In the genomic region with DNA sequence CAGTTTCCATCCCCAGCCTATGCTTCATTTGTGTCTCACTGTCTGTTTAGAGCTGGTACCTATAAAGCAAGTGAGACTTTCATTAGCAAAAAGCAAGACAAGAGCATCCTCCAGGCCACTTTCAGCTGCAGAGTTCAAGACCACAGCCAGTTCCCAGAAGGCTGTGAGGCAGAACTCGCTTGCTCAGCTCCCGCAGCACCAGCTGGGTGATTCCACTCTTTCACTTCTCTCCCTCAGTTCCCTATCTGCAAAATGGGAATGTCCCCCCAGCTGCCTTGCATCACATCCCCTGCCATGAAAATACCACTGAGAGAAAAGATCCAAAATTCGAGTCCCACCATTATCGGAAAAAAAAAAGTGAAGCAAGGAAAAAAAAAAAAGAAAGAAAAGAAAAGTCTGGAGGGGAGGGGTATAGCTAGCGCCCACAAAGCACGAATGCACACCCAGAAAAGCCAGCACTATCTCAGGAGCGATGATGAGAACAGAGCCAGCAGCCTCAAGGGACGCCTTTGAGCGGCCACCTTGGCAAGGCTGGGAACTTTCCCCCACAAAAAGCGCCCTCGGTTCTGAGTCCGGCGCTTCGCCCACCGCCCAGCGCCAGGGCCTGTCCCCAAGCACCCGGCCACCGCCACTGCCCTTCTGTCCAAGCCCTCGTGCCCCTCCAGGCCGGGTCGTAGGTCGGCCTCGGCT, we compare ENCODE assay signal across 7 mouse cellular contexts. TPM values are rescaled to one million over a fixed set of nuclear protein-coding genes. Genes with fewer than 3 reads are reported as not detected.
DNase-seq lines count a peak whose midpoint lies in the region; ATAC-seq and TF ChIP-seq lines count a peak whose summit lies in the region.

No protein-coding gene starts in this region.

- TF ChIP-seq POLR2A in lung, adult 2 months (IDR thresholded peaks at IDR 0.05; ENCODE audit: borderline replicate concordance, extremely low read depth, low read depth, low read length): no peak

- H3K4me2 ChIP-seq in embryonic facial prominence, embryonic 14.5 days (ENCODE audit: low read depth, low read length): peak overlapping the region; percentile 98
- peak overlapping the region; percentile 65 for H3K4me2 ChIP-seq in hindbrain, embryonic 16.5 days (ENCODE audit: low read length)

- peak overlapping the region; percentile 79; the same call in 1 of the 2 replicates for H3K27ac ChIP-seq in embryonic facial prominence, embryonic 14.5 days (replicated peaks; ENCODE audit: low read depth, low read length)
- peak overlapping the region; percentile 91 for H3K27ac ChIP-seq in hindbrain, embryonic 16.5 days (ENCODE audit: low read depth, low read length)

- peak overlapping the region; percentile 88 for H3K4me3 ChIP-seq in lung, adult 2 months (replicated peaks; ENCODE audit: extremely low read depth, low read depth, low read length)
- H3K4me3 ChIP-seq in embryonic facial prominence, embryonic 14.5 days (ENCODE audit: low read depth, low read length): peak overlapping the region; percentile 80
- H3K4me3 ChIP-seq in hindbrain, embryonic 16.5 days (ENCODE audit: low read length): peak overlapping the region; percentile 92
- H3K4me3 ChIP-seq in megakaryocyte, embryonic 14.5 days (replicated peaks): peak overlapping the region; percentile 99

- no peaks in the 10 kb centered on the region for H3K36me3 ChIP-seq in embryonic facial prominence, embryonic 14.5 days (ENCODE audit: control insufficient read depth, insufficient read depth, low read length)
- H3K36me3 ChIP-seq in hindbrain, embryonic 16.5 days (ENCODE audit: control insufficient read depth, insufficient read depth, low read length): no peaks in the 10 kb centered on the region
- H3K36me3 ChIP-seq in megakaryocyte, embryonic 14.5 days (replicated peaks; ENCODE audit: low read length): peaks cover 6% of the 10 kb centered on the region

- ATAC-seq in embryonic facial prominence, embryonic 14.5 days (ENCODE audit: low read depth): no peak
- peak; percentile 22 for ATAC-seq in hindbrain, embryonic 16.5 days

- 3% methylated on average over 23 of the region's 23 CpGs for WGBS in lung, adult 2 months
- WGBS in embryonic facial prominence, embryonic 14.5 days: 3% methylated on average over 16 of the region's 23 CpGs
- WGBS in hindbrain, embryonic 16.5 days: 2% methylated on average over 23 of the region's 23 CpGs

- peak overlapping the region; percentile 84 for H3K9ac ChIP-seq in embryonic facial prominence, embryonic 14.5 days (ENCODE audit: low read depth, low read length)
- peak overlapping the region; percentile 94 for H3K9ac ChIP-seq in hindbrain, embryonic 16.5 days (ENCODE audit: low read depth, low read length)

- DNase-seq in lung, adult 2 months: no peak
- DNase-seq in lung, postnatal 36 days: no peak
- DNase-seq in MEL-GATA-1-ER (ENCODE audit: extremely low read depth, low read depth): peak; percentile 59
- peak; percentile 29 for DNase-seq in embryonic facial prominence, embryonic 14.5 days (ENCODE audit: low spot score)
- no peak for DNase-seq in c-Kit-positive CD71-positive TER-119-positive erythroid progenitor cells, embryonic 14.5 days (ENCODE audit: low spot score)

- no peak for TF ChIP-seq CTCF in lung, adult 2 months (IDR thresholded peaks at IDR 0.05; ENCODE audit: insufficient read depth, low read length)

- peaks cover 9% of the 10 kb centered on the region for H3K4me1 ChIP-seq in lung, adult 2 months (ENCODE audit: control insufficient read depth, insufficient read depth, low read length)
- H3K4me1 ChIP-seq in embryonic facial prominence, embryonic 14.5 days (ENCODE audit: control insufficient read depth, insufficient read depth, low read length): peaks cover 7% of the 10 kb centered on the region; the same call in 1 of the 2 replicates
- peaks cover 15% of the 10 kb centered on the region for H3K4me1 ChIP-seq in hindbrain, embryonic 16.5 days (ENCODE audit: control insufficient read depth, insufficient read depth, low read depth, low read length)
- peaks cover 69% of the 10 kb centered on the region for H3K4me1 ChIP-seq in megakaryocyte, embryonic 14.5 days

- H3K27me3 ChIP-seq in embryonic facial prominence, embryonic 14.5 days (replicated peaks; ENCODE audit: control insufficient read depth, insufficient read depth, low read length): no peaks in the 10 kb centered on the region
- H3K27me3 ChIP-seq in hindbrain, embryonic 16.5 days (replicated peaks; ENCODE audit: control insufficient read depth, insufficient read depth, low read length): no peaks in the 10 kb centered on the region
- H3K27me3 ChIP-seq in megakaryocyte, embryonic 14.5 days (replicated peaks): no peaks in the 10 kb centered on the region

- H3K9me3 ChIP-seq in embryonic facial prominence, embryonic 14.5 days (ENCODE audit: control insufficient read depth, low read length): no peaks in the 10 kb centered on the region
- no peaks in the 10 kb centered on the region for H3K9me3 ChIP-seq in hindbrain, embryonic 16.5 days (ENCODE audit: control insufficient read depth, low read length)
- H3K9me3 ChIP-seq in megakaryocyte, embryonic 14.5 days: no peaks in the 10 kb centered on the region

RNA-seq across cellular contexts. Expression of gene Ptprj, which starts 1.3 kb away (rescaled TPM):
- 10.1 and 16.0 TPM in 2 replicates for polyA plus RNA-seq in lung, adult 2 months (2012; rRNA removed)
- 4.1 and 4.4 TPM in 2 replicates for polyA plus RNA-seq in embryonic facial prominence, embryonic 14.5 days (2014; fragmentation: Nextera tagmentation; extraction: Ambion mirVana)
- 6.0 and 6.8 TPM in 2 replicates for polyA plus RNA-seq in hindbrain, embryonic 16.5 days (2015; fragmentation: Nextera tagmentation; extraction: Ambion mirVana)
- polyA plus RNA-seq in megakaryocyte, embryonic 14.5 days (2012; ENCODE audit: insufficient read depth, low replicate concordance): 2.2 and 8.7 TPM in 2 replicates

Comparison
In these comparisons a context has a peak if more than half of its experiments do, and no peak if none do; other contexts are left out.
1. DNase-seq: peak in MEL-GATA-1-ER (single experiment) and embryonic facial prominence, embryonic 14.5 days (single experiment); none in lung, adult 2 months (single experiment), lung, postnatal 36 days (single experiment) and c-Kit-positive CD71-positive TER-119-positive erythroid progenitor cells, embryonic 14.5 days (single experiment).
2. Peak in every context shown above with its lines, with median percentiles within 50 percentile points of each other: H3K4me3 ChIP-seq.